Mouse (Mus musculus): ENCODE results near the gene Ccr8. TPM values are rescaled to one million over a fixed set of nuclear protein-coding genes. Genes with fewer than 3 reads are reported as not detected.

The Ccr8 gene
- polyA plus RNA-seq, 2 experiments from 2014 or later = 72.0 to 97.2 TPM

DNA sequence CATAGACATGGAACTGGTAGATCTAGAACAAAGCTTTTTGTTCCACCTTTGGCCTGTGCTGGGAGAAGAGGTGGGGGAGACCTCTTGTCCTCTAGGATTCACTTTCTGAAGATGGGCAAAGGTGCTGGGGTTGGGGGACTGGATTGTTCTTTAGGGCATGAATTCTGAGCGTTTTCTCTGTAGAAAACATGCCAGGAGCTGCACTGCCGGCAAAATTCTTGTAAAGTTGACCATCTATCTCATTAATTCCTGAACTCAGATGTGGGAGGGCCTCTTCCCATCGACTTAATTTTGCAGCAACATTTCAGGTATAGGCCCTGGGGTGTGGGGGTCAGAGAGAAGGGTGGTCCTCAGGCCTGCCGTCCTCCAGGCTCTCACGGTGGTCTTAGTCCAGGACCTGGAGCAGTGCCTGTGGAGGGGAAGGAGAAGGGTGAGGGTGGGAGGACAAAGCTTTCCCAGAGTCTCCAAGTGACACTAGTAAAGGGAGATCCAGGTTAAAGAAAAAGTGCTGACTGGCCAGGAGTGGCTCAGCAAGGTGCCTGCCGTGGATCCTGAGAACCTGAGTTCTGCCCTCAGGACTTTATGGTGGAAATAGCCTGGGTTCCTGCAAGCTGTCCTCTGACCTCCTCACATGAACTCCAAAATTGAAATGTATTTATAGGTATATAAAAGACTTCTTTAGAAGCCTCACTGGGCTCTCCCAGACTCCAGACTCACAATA lies 42.0 kb downstream of the Ccr8 start:
- ATAC-seq = no peak

DNA sequence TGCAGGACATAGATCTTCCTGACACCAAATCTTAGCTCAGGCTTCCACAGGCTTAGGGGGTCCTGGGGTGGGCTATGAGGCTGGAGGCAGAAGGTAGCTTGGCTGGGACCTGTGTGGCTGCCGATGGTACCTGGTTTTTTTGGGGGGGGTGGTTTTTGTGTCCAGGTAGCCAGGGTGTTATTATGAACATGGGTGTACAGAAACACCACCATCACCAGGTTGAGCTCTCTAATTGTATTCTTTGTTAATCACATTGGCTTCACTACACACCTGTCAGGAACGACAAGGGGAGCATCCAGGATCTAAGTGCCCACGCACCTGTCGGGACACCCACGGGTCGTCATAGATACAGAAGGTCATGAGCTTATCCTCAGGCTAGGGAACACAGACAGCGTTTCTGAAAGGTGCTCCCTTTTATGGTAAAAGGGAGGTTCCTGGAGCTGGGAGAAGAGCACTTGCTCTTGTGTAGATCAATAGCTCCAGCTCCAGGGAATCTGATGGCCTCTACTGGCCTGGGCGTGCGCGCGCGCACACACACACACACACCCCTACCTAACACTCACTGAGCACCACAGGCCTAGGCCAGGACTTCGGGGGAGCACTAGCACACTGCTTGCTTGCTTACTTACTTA lies 42.7 kb downstream of the Ccr8 start:
- no peak for ATAC-seq

DNA sequence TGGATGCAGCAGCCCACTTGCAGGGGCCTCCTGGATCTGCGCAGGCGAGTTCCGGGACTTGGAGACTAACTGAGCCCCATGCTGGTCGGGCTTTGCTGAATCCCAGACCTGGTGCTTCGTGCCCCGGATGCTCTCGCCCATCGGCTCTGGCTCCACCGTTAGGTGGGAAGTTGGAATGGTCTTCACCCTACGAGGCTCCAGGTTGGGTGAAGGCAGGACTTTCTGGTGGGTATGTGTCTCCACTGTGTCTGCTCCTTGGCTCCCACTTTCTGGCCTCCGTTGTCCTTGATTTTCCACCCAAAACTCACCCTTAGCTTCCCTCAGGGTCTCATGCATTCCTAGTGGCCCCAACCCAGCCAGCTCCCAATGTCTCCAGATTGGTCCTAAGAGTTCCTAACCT lies 43.5 kb downstream of the Ccr8 start:
- ATAC-seq = no peak

DNA sequence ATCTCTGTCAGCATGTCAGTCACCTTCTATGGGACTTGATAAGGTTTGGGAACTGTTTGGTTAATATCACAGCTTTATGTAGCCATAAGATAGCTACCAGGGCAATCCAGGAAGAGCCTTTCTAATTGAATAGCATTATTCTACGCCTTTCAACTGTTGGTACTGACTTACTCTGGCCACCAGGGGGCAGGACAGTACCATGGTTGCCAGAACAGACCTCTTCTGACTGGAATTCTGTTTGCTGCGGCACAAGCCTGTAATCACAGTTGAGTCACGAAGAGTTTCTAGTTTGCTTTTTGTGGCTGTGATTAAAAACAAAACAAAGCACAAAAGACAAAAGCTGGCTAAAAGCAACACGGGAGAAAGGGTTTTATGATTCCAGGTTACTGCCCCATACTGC lies 48.7 kb downstream of the Ccr8 start:
- peak; percentile 89 for ATAC-seq

DNA sequence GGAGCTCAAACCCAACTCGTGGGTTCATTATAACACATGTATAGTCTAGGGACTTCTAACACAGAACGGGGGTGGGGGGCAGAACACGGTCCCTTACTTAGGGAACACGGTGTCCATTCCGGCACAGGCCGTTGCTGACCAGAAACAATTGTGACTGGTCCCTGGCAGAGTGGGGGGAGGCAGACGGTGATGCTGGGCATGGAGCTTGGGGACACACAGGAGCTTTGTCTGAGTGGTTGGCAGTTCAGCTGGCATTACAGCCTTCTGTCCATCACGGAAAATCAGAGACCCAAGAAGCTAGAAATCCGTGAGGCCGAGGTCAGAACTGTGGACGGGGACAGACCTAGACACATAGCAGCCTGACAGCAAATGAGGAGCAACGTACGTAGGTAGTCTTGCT lies 52.6 kb downstream of the Ccr8 start:
- no peak for ATAC-seq

Other genes with a start within 250 kb of the Ccr8 start
- gene Wdr48, start 197.2 kb upstream of the Ccr8 start, polyA plus RNA-seq (2017; shearing (Covaris generic)) = 10 to 100 TPM; 34.4 to 34.5 TPM
- gene Gorasp1, start 154.5 kb upstream of the Ccr8 start, polyA plus RNA-seq (2017; shearing (Covaris generic)) = 1 to 10 TPM; 3.9 to 4.6 TPM
- not detected for gene Ttc21a, start 154.5 kb upstream of the Ccr8 start, polyA plus RNA-seq (2017; shearing (Covaris generic))
- 10 to 100 TPM; 29.0 to 41.9 TPM for gene Csrnp1, start 107.5 kb upstream of the Ccr8 start, polyA plus RNA-seq (2017; shearing (Covaris generic))
- gene Xirp1, start 68.5 kb upstream of the Ccr8 start, polyA plus RNA-seq (2017; shearing (Covaris generic)) = not detected
- gene Cx3cr1, start 22.2 kb upstream of the Ccr8 start, polyA plus RNA-seq (2017; shearing (Covaris generic)) = under 1 TPM in 1 of 2 experiments, not detected in 1; 0.43 TPM
- 10 to 100 TPM; 17.7 to 19.2 TPM for gene Slc25a38, start 18.3 kb downstream of the Ccr8 start, polyA plus RNA-seq (2017; shearing (Covaris generic))
- 1,000 to 10,000 TPM; 3,266 to 3,639 TPM for gene Rpsa, start 35.6 kb downstream of the Ccr8 start, polyA plus RNA-seq (2017; shearing (Covaris generic))
- not detected for gene Mobp, start 57.6 kb downstream of the Ccr8 start, polyA plus RNA-seq (2017; shearing (Covaris generic))
- gene Myrip, start 209.4 kb downstream of the Ccr8 start, polyA plus RNA-seq (2017; shearing (Covaris generic)) = not detected

Data from activated CD4-positive, CD25-positive, alpha-beta regulatory T cell, adult 4 months (primary cell).